Mouse (Mus musculus): ENCODE data around the gene RPS10-NUDT3. TPM values are rescaled to one million over a fixed set of nuclear protein-coding genes. Genes with fewer than 3 reads are reported as not detected.
A peak's percentile ranks its signal among the peaks of the same experiment; 100 is the strongest.

Gene RPS10-NUDT3
- polyA plus RNA-seq, 1 experiment from 2014 or later: not detected

DNA sequence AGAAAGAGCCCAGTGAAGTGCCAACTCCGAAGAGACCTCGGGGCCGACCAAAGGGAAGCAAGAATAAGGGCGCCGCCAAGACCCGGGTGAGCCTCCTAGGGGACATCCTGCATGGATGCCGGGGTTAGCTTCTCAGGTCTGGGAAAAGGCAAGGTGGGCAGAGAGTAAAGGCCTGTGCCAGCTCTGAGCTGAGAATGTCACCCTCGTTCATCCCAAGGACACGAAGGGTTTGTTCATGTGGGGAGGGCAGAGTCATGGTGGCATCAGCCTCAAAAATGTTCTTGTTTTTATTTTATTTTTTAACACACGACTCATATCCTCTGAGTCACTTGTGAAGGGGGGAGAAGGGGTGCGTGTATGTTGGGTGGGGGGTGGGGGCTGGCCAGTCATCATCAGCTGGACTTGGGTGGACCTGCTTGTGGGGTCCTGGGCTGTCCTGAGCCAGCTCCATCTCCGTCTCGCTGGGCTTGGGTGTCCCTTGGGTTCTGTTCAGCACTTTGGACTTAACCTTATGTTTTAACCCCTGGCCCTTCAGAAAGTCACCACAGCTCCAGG lies 74.0 kb downstream of the RPS10-NUDT3 start:
- Histone ChIP-seq H3K27ac (ENCODE audit: low read length) (no peak overlapping the region), H3K4me3 (ENCODE audit: low read length) (no peak overlapping the region), H3K36me3 (ENCODE audit: control insufficient read depth, insufficient read depth, low read length) (0 out of 2 replicates have a peak, but pooled peaks cover 3% of the 10 kb centered on the region), H3K4me2 (ENCODE audit: low read depth, low read length) (no peak overlapping the region), H3K4me1 (replicated peaks; ENCODE audit: control insufficient read depth, insufficient read depth, low read length) (peaks cover 25% of the 10 kb centered on the region), H3K27me3 (ENCODE audit: control insufficient read depth, insufficient read depth, low read depth, low read length) (no peaks in the 10 kb centered on the region; the same call in 1 of the 2 replicates), H3K9ac (ENCODE audit: low read length) (no peak overlapping the region), H3K9me3 (ENCODE audit: control insufficient read depth, low read length) (no peaks in the 10 kb centered on the region)
- 82% methylated on average over 13 of the region's 13 CpGs for WGBS
- no peak for ATAC-seq (ENCODE audit: low read depth)

- 55% methylated on average over 12 of the region's 12 CpGs for WGBS
- no peak for ATAC-seq (ENCODE audit: low read depth)
- Histone ChIP-seq H3K9ac (ENCODE audit: low read length) (no peak overlapping the region), H3K4me3 (ENCODE audit: low read length) (no peak overlapping the region), H3K36me3 (ENCODE audit: control insufficient read depth, insufficient read depth, low read length) (0 out of 2 replicates have a peak, but pooled peaks cover 3% of the 10 kb centered on the region), H3K4me2 (ENCODE audit: low read depth, low read length) (no peak overlapping the region), H3K4me1 (replicated peaks; ENCODE audit: control insufficient read depth, insufficient read depth, low read length) (peaks cover 33% of the 10 kb centered on the region), H3K27me3 (ENCODE audit: control insufficient read depth, insufficient read depth, low read depth, low read length) (no peaks in the 10 kb centered on the region; the same call in 1 of the 2 replicates), H3K9me3 (ENCODE audit: control insufficient read depth, low read length) (no peaks in the 10 kb centered on the region), H3K27ac (ENCODE audit: low read length) (no peak overlapping the region)
These were observed 75.4 kb downstream of the RPS10-NUDT3 start for GRCm38 (mm10) chr17:27559596-27559995.

DNA sequence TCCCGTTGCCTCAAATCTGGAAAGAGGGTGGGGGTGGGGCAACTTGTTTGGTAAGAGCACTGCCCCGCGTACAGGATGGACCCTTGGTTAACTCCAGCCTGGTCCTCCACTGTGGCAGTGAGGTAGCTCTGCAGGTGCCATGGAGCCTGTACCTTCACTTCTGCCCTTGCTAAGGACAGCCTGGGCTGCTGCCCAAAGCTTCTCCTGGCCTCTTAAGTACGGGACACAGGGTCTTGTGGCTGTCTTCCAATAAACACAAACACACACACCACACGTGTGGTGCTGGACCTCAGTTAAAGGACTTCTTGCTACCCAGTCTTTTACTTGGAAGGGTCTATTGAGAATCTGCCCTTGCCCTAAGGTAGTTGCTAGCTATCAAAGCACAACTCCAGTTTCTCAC lies 76.2 kb downstream of the RPS10-NUDT3 start:
- Histone ChIP-seq H3K4me3 (ENCODE audit: low read length) (peak overlapping the region; percentile 83), H3K4me1 (replicated peaks; ENCODE audit: control insufficient read depth, insufficient read depth, low read length) (peaks cover 30% of the 10 kb centered on the region), H3K9ac (ENCODE audit: low read length) (no peak overlapping the region), H3K27me3 (ENCODE audit: control insufficient read depth, insufficient read depth, low read depth, low read length) (no peaks in the 10 kb centered on the region; the same call in 1 of the 2 replicates), H3K36me3 (ENCODE audit: control insufficient read depth, insufficient read depth, low read length) (0 out of 2 replicates have a peak, but pooled peaks cover 3% of the 10 kb centered on the region), H3K4me2 (ENCODE audit: low read depth, low read length) (peak overlapping the region; percentile 85), H3K27ac (ENCODE audit: low read length) (no peak overlapping the region), H3K9me3 (ENCODE audit: control insufficient read depth, low read length) (no peaks in the 10 kb centered on the region)
- WGBS: 10% methylated on average over 5 of the region's 5 CpGs
- no peak for ATAC-seq (ENCODE audit: low read depth)

- peak overlapping the region; percentile 85 for H3K4me2 ChIP-seq (ENCODE audit: low read depth, low read length)
- H3K27ac ChIP-seq (ENCODE audit: low read length): no peak overlapping the region; the same call in 1 of the 2 replicates
- peak overlapping the region; percentile 88 for H3K9ac ChIP-seq (ENCODE audit: low read length)
- H3K4me1 ChIP-seq (replicated peaks; ENCODE audit: control insufficient read depth, insufficient read depth, low read length): peaks cover 30% of the 10 kb centered on the region
- H3K9me3 ChIP-seq (ENCODE audit: control insufficient read depth, low read length): no peaks in the 10 kb centered on the region
- peak overlapping the region; percentile 83 for H3K4me3 ChIP-seq (ENCODE audit: low read length)
- 10% methylated on average over 14 of the region's 14 CpGs for WGBS
- no peaks in the 10 kb centered on the region; the same call in 1 of the 2 replicates for H3K27me3 ChIP-seq (ENCODE audit: control insufficient read depth, insufficient read depth, low read depth, low read length)
- 0 out of 2 replicates have a peak, but pooled peaks cover 3% of the 10 kb centered on the region for H3K36me3 ChIP-seq (ENCODE audit: control insufficient read depth, insufficient read depth, low read length)
- no peak for ATAC-seq (ENCODE audit: low read depth)
These were observed 76.9 kb downstream of the RPS10-NUDT3 start for GRCm38 (mm10) chr17:27557927-27558661.

DNA sequence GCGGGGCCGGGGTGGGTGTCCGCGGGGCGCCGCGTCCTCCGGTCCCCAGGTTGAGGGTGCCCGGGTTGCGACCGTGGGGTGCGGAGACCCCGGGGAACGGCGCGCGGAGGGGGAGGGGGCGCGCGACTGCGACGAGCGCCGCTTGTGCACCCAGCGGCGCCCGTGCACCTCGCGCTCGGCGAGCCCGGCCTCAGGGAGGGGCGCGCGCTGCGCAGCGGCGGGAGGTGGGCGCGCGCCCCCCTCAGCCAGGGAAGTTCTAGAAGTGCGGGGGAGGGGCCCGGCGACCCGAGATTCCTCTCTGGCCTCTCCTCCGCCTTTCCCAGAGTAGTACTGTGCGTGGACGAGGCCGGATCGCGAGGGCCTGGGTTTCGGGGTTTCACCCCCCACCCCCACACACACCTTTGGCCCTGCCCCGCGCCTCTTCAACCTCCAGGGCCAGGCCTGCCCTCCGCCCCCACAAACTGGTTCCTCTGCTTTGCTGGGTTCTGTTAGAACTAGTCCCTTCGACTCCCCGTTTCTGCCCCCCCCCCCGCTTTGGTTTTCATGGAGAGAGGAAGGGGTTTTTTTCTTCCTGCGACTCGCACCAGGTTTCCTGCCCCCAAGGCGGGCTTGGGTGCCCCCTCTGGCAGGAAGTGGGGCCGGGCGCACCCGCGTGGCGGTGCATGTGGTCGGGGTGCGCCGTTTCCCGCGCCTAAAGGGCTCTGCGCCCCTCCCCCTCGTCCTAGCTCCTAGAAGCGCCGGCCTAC lies 77.7 kb downstream of the RPS10-NUDT3 start:
- peaks cover 30% of the 10 kb centered on the region for H3K4me1 ChIP-seq (replicated peaks; ENCODE audit: control insufficient read depth, insufficient read depth, low read length)
- under 1% methylated on average over 52 of the region's 75 CpGs for WGBS
- peak; percentile 10; the same call in 1 of the 2 replicates for ATAC-seq (ENCODE audit: low read depth)
- H3K9me3 ChIP-seq (ENCODE audit: control insufficient read depth, low read length): no peaks in the 10 kb centered on the region
- H3K4me3 ChIP-seq (ENCODE audit: low read length): peak overlapping the region; percentile 83
- H3K4me2 ChIP-seq (ENCODE audit: low read depth, low read length): peak overlapping the region; percentile 85
- H3K27me3 ChIP-seq (ENCODE audit: control insufficient read depth, insufficient read depth, low read depth, low read length): no peaks in the 10 kb centered on the region; the same call in 1 of the 2 replicates
- peak overlapping the region; percentile 98 for H3K27ac ChIP-seq (ENCODE audit: low read length)
- H3K9ac ChIP-seq (ENCODE audit: low read length): peak overlapping the region; percentile 88
- 0 out of 2 replicates have a peak, but pooled peaks cover 3% of the 10 kb centered on the region for H3K36me3 ChIP-seq (ENCODE audit: control insufficient read depth, insufficient read depth, low read length)

DNA sequence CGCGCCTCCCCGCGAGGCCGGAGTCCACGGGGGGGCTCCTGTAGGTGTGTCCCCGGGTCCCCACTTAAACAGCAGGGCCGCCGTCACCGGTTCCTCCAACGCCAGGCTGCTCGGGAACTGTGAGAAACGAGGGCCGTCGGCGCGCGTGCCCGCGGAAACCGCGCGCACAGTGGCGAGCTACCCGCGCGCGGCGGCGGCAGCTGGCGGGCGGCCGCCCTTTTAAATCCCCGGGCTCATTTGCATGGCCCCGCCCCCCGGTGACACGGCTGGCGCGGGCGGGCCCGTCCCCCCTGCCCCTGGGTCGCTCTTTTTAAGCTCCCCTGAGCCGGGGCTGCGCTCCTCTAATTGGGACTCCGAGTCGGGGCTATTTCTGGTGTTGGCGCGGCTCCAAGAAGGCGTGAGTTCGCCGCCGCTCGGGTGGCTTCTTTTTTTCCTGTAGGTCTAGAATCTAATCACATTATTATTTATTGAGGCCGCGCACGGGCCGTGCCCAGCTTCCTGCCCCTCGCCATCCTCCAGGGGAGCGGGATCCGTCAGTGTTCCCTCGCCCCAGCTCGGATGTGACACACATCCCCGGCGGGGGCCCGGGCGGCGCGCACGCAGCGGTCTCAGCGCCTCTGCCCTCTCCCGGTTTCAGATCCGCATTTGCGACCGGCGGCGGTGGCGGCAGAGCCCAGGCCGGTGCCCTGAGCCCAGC lies 78.6 kb downstream of the RPS10-NUDT3 start, which contains the start of gene Hmga1:
Gene Hmga1, plus strand, starts transcription at position 183 of the 697 bp plus-strand sequence.
- peak within 1 kb of the TSS; percentile 98 for H3K27ac ChIP-seq (ENCODE audit: low read length)
- H3K27me3 ChIP-seq (ENCODE audit: control insufficient read depth, insufficient read depth, low read depth, low read length): no peaks in the 10 kb centered on the region; the same call in 1 of the 2 replicates
- WGBS: 0% methylated on average over 79 of the region's 79 CpGs
- H3K9me3 ChIP-seq (ENCODE audit: control insufficient read depth, low read length): no peaks in the 10 kb centered on the region
- H3K36me3 ChIP-seq (ENCODE audit: control insufficient read depth, insufficient read depth, low read length): 0 out of 2 replicates have a peak, but pooled peaks cover under 1% of the 10 kb centered on the region
- peak within 1 kb of the TSS; percentile 85 for H3K4me2 ChIP-seq (ENCODE audit: low read depth, low read length)
- H3K4me3 ChIP-seq (ENCODE audit: low read length): peak within 1 kb of the TSS; percentile 83
- peaks cover 25% of the 10 kb centered on the region for H3K4me1 ChIP-seq (replicated peaks; ENCODE audit: control insufficient read depth, insufficient read depth, low read length)
- ATAC-seq (ENCODE audit: low read depth): peak; percentile 80
- H3K9ac ChIP-seq (ENCODE audit: low read length): peak within 1 kb of the TSS; percentile 88

DNA sequence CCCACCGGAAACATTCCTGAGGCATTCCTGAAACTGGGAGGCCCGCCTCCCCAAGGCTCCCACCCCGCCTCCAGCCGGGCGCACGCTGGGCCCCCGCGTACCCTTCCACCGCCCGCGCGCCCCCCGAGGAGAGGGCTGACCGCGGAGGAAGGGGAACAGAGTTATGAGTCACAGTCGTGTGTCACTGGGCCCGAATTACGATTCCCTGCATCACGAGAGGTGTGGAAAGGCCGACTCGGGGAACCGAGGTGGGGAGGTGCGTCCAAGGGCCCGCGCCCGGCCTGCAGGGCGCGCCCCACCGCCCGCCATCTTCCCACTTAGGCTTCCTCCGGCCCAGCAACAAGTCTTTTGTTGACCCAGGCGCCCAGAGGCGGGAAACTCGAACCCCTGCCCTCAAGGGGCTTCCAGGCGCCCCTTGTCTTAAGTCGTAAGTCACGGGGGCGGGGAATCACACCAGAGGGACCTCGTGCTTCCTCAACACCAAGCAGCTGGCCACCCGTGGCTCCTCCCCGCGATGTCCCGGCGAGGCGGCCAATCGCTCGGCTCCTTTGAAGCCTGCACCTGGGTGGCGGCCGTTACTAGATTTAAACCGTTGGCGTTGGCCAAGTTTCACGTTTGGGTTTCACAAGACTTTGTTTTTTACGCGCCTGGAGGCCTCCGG lies 79.4 kb downstream of the RPS10-NUDT3 start:
- WGBS: 0% methylated on average over 41 of the region's 55 CpGs
- Histone ChIP-seq H3K4me1 (replicated peaks; ENCODE audit: control insufficient read depth, insufficient read depth, low read length) (peaks cover 25% of the 10 kb centered on the region), H3K9ac (ENCODE audit: low read length) (peak overlapping the region; percentile 88), H3K9me3 (ENCODE audit: control insufficient read depth, low read length) (no peaks in the 10 kb centered on the region), H3K27me3 (ENCODE audit: control insufficient read depth, insufficient read depth, low read depth, low read length) (no peaks in the 10 kb centered on the region; the same call in 1 of the 2 replicates), H3K27ac (ENCODE audit: low read length) (peak overlapping the region; percentile 98), H3K4me3 (ENCODE audit: low read length) (peak overlapping the region; percentile 83), H3K36me3 (ENCODE audit: control insufficient read depth, insufficient read depth, low read length) (no peaks in the 10 kb centered on the region), H3K4me2 (ENCODE audit: low read depth, low read length) (peak overlapping the region; percentile 85)
- ATAC-seq (ENCODE audit: low read depth): peak; percentile 69

GRCm38 (mm10) chr17:27555075-27555511 lies 79.9 kb downstream of the RPS10-NUDT3 start:
- no peaks in the 10 kb centered on the region for H3K36me3 ChIP-seq (ENCODE audit: control insufficient read depth, insufficient read depth, low read length)
- peak overlapping the region; percentile 98 for H3K27ac ChIP-seq (ENCODE audit: low read length)
- H3K27me3 ChIP-seq (ENCODE audit: control insufficient read depth, insufficient read depth, low read depth, low read length): no peaks in the 10 kb centered on the region; the same call in 1 of the 2 replicates
- H3K9ac ChIP-seq (ENCODE audit: low read length): peak overlapping the region; percentile 88
- ATAC-seq (ENCODE audit: low read depth): peak; percentile 56
- H3K4me1 ChIP-seq (replicated peaks; ENCODE audit: control insufficient read depth, insufficient read depth, low read length): peaks cover 25% of the 10 kb centered on the region
- no peaks in the 10 kb centered on the region for H3K9me3 ChIP-seq (ENCODE audit: control insufficient read depth, low read length)
- H3K4me3 ChIP-seq (ENCODE audit: low read length): peak overlapping the region; percentile 83
- H3K4me2 ChIP-seq (ENCODE audit: low read depth, low read length): peak overlapping the region; percentile 85
- 0% methylated on average over 25 of the region's 39 CpGs for WGBS
